Mouse (Mus musculus) heart, adult 9 months (tissue): Measurements from ENCODE around the gene Pax3.

Experiments used
- DNase-seq, 2 experiments: peaks; one replicate each; pipeline ENCODE4 v3.0.0; 2022; ENCODE audit warnings: low spot score in 2 of 2

Pax3 gene

DNA sequence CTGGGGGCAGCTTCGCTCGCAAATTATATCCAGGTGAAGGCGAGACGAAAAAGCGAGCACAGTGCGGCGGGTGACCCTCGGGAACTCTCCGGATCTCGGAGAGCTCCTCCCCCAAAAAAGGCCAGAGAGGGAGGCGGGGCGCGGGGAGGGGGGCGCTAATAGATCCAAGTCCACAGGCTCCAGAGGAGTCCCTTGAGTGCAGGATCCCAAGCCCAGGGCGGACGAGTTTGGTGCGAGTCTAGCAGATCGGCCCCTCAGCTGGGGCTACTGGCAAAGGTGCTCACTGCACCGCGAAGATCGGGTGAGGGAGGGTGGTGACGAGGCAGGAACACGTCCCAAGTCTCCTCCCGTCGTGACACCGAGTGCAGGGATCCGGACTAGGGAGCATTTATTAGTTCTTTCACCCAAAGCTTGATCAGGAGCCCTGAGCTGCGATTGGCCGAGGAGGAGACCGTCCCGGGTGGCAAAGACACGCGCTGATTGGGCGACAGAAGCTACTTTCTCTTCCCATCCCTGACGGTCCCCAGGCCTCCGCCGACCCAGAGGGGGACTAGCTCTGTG, at the start of gene Pax3:
Gene Pax3 (minus strand): TSS at position 384 of the 561 bp plus-strand sequence.
- DNase-seq = peak in 1 of 2 experiments; percentile 15

DNA sequence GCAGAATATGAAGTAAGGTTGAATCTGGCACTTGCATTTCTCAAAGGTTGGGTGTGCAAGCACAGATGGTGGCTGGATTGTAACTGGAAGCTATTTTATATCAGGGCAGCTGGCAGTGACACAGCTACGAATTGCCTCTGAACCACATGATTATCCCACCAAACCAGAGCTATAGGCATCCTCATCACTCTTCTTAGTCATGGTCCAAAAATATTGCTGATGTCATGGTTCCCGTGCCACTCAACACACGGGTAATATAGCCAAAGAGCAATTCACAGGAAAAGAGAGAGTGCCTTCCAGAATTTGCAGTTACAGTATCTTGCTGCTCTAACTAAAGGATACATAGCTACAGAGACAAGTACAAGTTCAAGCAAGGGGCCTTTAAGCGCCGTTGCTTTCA, 37.4 kb upstream of the Pax3 start:
- DNase-seq = no peak

- DNase-seq = no peak
Observed at GRCm38 (mm10) chr1:78231901-78232546, 35.1 kb upstream of the Pax3 start.

DNA sequence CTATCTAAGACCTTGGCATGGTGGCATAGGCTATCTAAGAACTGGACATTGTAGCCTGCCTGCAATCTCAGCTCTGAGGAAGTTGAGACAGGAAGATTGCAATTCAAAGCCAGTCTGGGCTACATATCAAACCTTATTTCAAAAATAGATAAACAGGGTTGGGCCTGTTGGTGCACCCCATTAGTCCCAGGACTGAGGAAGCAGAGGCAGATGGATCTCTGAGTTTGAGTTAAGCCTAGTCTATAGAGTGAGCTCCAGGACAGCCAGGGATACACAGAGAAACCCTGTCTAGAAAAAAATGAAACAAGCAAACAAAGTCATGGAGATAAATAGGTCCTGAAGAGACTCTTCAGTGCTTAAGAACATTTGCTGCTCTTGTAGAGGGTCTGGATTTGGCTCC, 32.9 kb upstream of the Pax3 start:
- no peak for DNase-seq

GRCm38 (mm10) chr1:78228771-78229170, 31.8 kb upstream of the Pax3 start:
- no peak for DNase-seq

DNA sequence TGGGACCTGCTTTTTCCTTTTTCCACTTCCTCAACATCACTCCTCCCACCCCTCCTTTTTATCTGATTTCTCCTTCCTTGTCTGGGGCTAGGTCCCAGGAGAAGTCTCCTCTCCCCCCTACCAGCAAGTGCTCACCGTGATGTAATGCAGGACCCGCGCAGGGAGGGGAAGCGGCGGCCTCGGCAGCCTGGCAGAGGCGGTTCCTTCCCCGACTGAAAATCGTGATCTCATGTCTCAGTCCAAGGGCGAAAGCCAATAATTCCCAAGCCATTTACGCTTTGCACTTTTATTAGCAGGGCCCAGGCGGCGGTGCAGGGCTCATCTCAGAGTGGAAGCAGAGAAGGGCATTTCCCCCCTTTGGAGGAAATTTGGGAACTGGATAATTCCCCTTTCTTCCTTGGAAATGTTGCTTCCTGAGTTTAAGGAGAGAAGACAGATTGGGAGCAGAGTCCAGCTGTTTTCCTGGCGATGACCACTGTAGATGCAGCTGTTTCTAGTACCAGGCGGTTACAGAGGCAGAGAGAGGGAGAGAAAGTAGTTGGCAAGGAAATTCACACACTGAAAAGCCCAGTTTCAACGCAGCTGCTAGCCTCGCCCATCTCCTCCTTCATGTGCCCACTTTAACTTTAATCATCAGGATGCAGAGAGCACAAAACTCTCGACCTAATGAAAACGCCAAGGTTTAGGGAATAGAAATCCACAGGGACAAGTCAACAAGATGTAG, 21.3 kb upstream of the Pax3 start:
- DNase-seq = no peak

DNA sequence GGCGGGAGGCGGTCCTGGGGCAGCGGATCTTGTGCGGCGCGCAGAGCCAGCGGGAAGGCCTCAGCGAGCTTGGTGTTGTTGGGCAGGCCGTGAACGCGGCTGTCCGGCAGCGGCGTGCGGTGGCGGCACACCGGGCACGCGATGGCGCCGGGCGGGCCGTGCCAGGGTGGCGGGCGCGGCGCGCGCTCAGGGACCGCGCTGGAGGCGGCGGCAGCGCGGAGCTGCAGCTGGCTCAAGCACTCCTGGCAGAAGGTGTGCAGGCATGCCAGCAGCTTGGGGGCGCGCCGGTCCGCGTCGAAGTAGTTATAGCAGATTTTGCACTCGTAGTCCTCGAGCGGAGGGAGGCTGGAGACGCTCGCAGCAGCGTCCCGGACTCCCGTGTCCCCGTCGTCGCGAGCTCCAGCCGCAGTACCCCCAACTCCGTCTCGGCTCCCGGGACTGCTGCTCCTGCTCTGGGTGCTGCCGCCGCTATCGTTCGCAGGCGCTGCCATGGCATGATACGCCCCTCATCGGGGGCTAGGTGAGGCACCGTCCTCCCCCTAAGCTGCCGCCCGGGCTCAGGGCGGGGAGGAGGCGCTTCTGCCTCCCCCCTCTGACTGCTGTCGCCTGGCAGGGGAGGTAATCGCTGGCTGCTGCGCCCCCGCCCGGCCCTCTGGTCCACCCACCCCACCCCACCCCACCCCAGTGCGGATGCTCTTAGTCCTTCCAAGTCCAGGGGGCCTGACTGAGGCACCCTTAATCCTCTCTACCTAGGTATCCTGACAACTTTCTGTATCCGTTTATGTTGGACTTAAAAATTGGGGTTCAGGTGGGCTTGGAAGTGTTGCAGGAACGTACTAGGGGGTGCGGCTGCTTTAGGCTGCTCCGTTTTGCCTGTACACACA, 20.5 kb upstream of the Pax3 start:
- DNase-seq = no peak

- DNase-seq = no peak
Observed at GRCm38 (mm10) chr1:78216509-78217141, 19.7 kb upstream of the Pax3 start.

- no peak for DNase-seq
Observed at GRCm38 (mm10) chr1:78215749-78216508, 19.0 kb upstream of the Pax3 start.

DNA sequence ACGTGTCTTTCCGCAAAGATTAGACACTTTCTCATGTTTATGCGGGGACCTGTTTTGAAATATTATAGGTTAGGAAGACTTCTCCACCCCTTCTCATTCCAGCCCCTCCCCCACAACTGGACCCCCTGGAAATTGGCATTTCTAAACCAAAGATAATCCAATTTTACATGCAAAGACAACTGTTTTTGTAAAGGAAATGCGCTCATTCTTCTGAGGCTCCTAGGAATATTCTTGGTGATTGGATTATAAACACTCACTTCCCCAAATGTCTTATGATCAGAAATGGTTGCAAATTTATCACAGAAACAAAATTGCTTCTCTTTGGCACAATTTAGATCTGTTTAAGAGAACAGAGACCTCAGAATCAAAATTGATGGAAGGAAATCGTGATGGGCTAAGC, 14.1 kb upstream of the Pax3 start:
- no peak for DNase-seq

GRCm38 (mm10) chr1:78210568-78210967, 13.6 kb upstream of the Pax3 start:
- DNase-seq = no peak

DNA sequence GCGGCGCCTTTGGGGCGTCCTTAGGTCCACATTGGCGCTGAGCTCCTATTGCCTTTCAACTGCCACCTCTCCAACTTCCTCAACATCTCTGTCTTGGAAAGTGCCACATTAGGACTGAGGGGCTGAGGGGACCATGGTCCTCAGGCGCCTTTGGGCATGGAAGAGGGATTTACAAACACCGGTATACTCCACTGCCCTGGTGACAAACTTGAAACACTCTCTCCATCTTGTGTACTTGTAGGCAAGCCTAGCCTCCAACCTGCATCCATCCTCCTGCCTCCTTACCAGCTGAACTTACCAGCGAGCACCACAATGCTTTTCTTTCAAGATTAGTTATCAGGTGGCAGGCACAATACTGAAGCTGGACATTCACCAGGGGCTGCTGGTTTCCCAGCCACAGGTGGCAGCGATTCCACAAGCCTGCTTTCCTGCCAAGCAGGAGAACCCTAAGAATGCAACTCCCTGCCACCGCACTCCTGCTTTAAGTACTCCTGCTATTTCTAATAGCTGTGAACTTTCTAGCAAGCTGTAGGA, 11.4 kb upstream of the Pax3 start:
- DNase-seq = no peak

DNA sequence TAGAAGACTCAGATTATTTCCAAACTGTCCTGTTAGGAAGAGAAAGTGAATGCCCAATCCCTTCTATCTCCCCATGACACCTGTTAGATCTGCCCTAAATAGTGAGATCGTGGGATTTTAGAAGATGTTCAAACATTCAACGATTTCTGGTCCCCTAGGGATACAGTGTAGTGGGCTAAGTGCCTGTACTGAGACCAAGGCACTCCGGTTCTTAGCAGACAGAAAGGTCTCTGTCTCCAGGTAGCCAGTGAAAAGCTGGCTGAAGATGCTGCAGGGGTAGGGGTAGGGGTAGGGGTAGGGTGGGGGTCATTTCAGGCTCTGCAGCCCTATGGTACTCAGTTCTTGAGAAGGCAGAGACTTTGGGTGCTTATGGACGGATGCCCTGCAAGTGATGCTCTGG, 7.4 kb upstream of the Pax3 start:
- DNase-seq = no peak

DNA sequence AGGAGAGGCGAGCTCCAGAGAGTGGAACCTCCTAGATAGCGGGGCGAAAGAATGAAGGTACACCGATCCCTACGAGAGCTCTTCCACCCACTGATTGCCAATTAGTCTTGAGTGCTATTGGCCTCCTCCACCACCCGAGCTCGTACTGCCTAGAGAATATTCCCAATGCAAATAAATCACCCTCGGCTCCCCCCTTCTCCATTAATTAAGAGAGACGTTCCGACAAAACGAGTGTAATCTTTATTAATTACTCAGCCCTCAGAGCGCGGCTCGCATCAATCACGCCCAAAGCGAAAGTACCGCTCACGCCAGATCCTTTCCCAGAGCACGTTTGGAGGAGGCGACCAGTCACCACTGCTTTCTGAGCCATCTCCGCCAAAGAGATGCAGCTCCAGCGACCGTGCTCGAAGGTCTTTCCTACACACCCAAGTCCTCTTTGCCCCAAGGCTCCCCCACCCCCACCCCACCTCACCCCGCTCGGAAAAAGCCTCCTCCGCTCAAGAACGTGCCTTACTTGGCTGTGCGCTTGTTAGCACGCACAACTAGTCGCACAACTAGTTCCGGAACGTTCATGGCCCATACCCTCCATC, 6.8 kb upstream of the Pax3 start:
- no peak for DNase-seq

DNA sequence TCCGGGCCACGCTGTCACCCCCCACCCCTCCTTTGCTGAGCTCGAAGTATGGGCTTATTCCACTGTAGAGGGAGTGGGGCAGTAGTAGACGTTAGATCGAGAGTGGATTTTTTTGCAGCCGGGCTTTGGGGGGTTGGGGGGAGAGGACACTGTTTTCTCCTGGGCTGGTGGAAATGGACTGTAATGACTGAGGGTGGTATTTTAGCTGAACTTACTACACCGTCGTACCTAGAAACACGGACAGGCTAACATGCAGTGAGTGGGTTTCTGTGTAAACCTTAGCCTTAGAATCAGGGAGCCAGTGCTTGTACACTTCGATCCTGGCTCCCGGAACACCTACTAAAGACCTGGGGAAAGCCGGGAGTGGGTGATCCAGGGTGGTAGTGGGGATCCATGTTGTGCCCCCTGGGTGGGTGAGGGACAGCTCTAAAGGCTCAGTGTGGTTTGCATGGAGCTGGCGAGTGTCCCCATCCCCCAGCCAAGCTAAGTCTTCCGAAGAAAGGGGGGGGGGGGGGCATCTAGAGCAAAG, 6.2 kb upstream of the Pax3 start:
- no peak for DNase-seq

GRCm38 (mm10) chr1:78202466-78203085, 5.6 kb upstream of the Pax3 start:
- DNase-seq = no peak

DNA sequence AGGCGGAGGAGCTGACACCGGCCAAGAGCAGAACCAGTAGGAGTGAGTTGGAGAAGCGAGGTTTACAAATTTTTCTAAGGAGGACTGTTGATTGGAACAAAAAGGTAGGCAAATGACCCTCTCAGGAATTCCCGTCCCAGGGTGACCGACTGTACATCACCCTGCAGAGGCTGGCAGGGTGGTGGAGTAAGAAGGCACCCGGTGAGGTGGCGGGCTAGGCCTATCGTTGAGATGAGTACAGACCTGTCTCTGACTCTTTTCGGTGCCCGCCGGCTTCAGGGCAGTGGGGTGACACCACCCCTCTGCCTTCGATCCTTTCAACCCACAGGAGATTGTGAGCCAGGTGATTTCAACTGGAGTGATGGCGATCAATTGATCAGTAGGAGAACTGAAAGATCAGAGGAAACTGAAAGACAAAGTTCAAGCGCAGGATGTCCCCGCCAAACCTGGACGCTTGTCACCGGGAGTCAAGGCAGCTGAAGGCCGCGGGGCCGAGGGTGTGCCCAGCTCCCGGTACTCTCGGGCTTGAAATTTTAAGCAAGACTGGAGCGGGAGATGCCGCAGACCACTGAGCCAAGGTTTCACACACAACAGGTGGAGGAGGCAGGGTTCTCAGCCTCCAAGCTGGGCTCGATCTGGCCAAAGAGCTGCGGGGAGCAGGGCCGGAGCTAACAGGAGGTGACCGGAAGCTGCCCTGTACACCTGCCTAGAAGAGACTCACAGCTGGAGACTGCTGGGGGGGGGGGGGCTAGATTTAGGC, 4.5 kb upstream of the Pax3 start:
- DNase-seq = no peak

DNA sequence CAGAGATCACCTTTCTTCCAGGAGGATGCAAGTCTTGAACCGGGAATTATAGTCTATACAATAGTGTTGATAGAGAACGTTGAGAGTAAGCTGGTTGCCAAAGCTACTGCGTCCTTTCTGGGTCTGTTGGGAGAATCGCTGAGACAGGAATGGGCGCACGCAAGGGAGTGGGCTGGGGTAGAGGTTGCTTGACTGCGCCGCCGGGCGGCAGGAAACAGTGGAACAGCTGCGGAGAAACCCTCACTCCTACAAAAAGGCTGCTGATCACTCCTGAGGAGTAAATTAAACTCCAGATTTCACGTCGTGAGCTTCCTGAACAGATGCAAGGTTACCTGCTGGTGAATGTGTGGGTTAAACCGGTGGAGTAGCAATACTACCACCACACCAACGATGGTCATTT, 3.3 kb upstream of the Pax3 start:
- DNase-seq = no peak

DNA sequence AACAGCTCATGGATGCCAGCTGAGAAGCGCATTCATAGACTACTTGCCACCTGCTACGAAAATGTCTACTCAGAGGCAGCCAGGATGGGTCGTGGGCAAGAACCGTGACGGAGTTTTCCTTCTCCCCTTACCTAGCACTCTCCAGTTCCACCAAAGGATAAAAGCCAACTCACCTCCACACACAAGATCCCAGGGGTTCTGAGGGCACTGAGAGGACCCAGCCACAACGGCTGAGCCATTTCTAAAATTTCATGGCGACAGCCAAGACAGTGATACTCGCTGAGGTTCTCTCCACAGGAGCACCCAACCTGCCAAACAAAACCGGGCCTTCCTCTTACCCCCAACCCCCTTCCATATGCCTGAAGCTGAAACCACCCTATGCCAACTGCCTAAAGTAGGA, 2.3 kb upstream of the Pax3 start:
- DNase-seq = no peak
